Mouse (Mus musculus) hindbrain, embryonic 14.5 days (tissue): ENCODE results near the gene Nr1d1. TPM values are rescaled to one million over a fixed set of nuclear protein-coding genes. Genes with fewer than 3 reads are reported as not detected.

Experiments
- ATAC-seq: fragments of 200-750 bp; cut with Nextera tagmentation; 2 replicates; pipeline ENCODE4 v1.8.0; 2017; ENCODE audit warnings: moderate number of reproducible peaks, mild to moderate bottlenecking, moderate TSS enrichment, moderate library complexity; ENCODE audit not compliant: low FRiP score
- DNase-seq: peaks from one replicate; pipeline ENCODE4 v3.0.0-alpha.2; 2015; ENCODE audit warnings: low spot score
- H3K27ac ChIP-seq: fragments of 300-500 bp; sonication (generic); 2 replicates; pipeline ENCODE4 v1.5.1; 2014; ENCODE audit warnings: mild to moderate bottlenecking, moderate library complexity
- H3K27me3 ChIP-seq: fragments of 300-500 bp; sonication (generic); 2 replicates; pipeline ENCODE4 v1.6.1; 2014; ENCODE audit warnings: mild to moderate bottlenecking, low read length, mixed read lengths; ENCODE audit not compliant: control insufficient read depth, insufficient read depth
- H3K36me3 ChIP-seq: fragments of 300-500 bp; sonication (generic); replicated peaks from 2 replicates; pipeline ENCODE4 v1.6.1; 2014; ENCODE audit not compliant: control insufficient read depth, insufficient read depth
- H3K4me1 ChIP-seq: fragments of 300-500 bp; sonication (generic); replicated peaks from 2 replicates; pipeline ENCODE4 v1.6.1; 2014; ENCODE audit warnings: antibody characterized with exemption, low read length, mixed read lengths; ENCODE audit not compliant: control insufficient read depth, insufficient read depth
- H3K4me2 ChIP-seq: fragments of 300-500 bp; sonication (generic); replicated peaks from 2 replicates; pipeline ENCODE4 v1.6.1; 2014; ENCODE audit warnings: mild to moderate bottlenecking, moderate library complexity
- H3K4me3 ChIP-seq: fragments of 300-500 bp; sonication (generic); replicated peaks from 2 replicates; pipeline ENCODE4 v1.5.1; 2014; ENCODE audit warnings: mild to moderate bottlenecking, low read length
- H3K9ac ChIP-seq: fragments of 300-500 bp; sonication (generic); 2 replicates; pipeline ENCODE4 v1.6.1; 2014
- H3K9me3 ChIP-seq: fragments of 300-500 bp; sonication (generic); 2 replicates; pipeline ENCODE4 v1.6.1; 2016; ENCODE audit warnings: low read length; ENCODE audit not compliant: control insufficient read depth
- WGBS: fragments of 180-500 bp; shearing (Covaris S2); extraction: QIAGEN DNeasy Blood & Tissue Kit; methylation state at CpG from one replicate; pipeline ENCODE4 v1.1.7; 2014; 5-methylcytosine and 5-hydroxymethylcytosine counted together
- polyA plus RNA-seq: library from polyadenylated mRNA; unstranded; fragments of >200 nt; fragmentation: Nextera tagmentation; extraction: Ambion mirVana; gene quantifications from 2 replicates; pipeline ENCODE4 v1.2.1, GENCODE M21; 2014

The Nr1d1 gene
- polyA plus RNA-seq = 3.4 and 4.1 TPM in 2 replicates

GRCm38 (mm10) chr11:98774582-98775347 is at the start of gene Nr1d1:
Nr1d1 (minus strand) TSS chr11:98775333.
- Histone ChIP-seq H3K9ac (peak within 1 kb of the TSS; percentile 41), H3K4me3 (peak within 1 kb of the TSS; percentile 39), H3K9me3 (no peaks in the 10 kb centered on the region), H3K4me1 (peaks cover 36% of the 10 kb centered on the region), H3K36me3 (peaks cover 16% of the 10 kb centered on the region), H3K27me3 (no peaks in the 10 kb centered on the region), H3K27ac (peak within 1 kb of the TSS; percentile 63), H3K4me2 (peak within 1 kb of the TSS; percentile 88)
- DNase-seq (no peak), ATAC-seq (0 out of 2 replicates have a peak, but pooled peaks have one; percentile 10)
- WGBS = 2% methylated on average over 22 of the region's 22 CpGs

GRCm38 (mm10) chr11:98820968-98821367 is 45.8 kb upstream of the Nr1d1 start:
- no peak for ATAC-seq
- Histone ChIP-seq H3K4me1 (no peaks in the 10 kb centered on the region), H3K36me3 (peaks cover 97% of the 10 kb centered on the region)

DNA sequence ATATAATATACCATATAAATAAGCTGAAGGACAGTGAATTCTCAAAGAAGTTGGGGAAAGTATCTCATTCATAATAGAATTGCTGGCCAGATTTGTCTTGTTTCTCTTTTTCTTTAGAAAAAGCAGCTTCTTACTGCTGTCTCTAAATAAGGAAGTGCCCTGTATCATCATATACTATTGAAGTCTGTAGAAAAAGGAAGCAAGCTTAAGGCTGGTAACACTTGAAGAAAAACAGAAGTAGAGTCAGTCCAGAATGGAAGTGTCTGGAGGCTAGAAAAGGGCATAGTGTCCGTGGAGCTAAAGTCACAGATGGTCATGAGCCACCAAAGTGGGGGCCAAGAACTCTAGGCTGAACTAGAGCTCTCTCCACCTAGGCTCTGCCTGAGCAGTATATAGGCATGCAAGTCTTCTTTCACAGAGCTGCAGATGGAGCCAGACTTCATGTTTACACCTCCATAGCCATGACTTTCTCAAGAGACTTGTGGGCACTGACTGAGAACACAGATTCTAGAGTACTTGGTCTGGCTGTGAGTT is 41.6 kb upstream of the Nr1d1 start:
- no peak overlapping the region for H3K4me3 ChIP-seq
- H3K27ac ChIP-seq = no peak overlapping the region
- DNase-seq (no peak), ATAC-seq (no peak)
- H3K36me3 ChIP-seq = peaks cover 91% of the 10 kb centered on the region
- peaks cover 3% of the 10 kb centered on the region; the same call in 1 of the 2 replicates for H3K4me1 ChIP-seq
- WGBS = 90% methylated on average over 1 of the region's 1 CpGs
- H3K9ac ChIP-seq = no peak overlapping the region
- no peaks in the 10 kb centered on the region for H3K9me3 ChIP-seq
- no peaks in the 10 kb centered on the region for H3K27me3 ChIP-seq
- no peak overlapping the region for H3K4me2 ChIP-seq

More at GRCm38 (mm10) chr11:98820968-98821367, 45.8 kb upstream of the Nr1d1 start:
- Histone ChIP-seq H3K27ac (no peak overlapping the region), H3K9me3 (no peaks in the 10 kb centered on the region), H3K9ac (no peak overlapping the region), H3K27me3 (no peaks in the 10 kb centered on the region), H3K4me3 (no peak overlapping the region), H3K4me2 (no peak overlapping the region)
- no peak for DNase-seq
- WGBS = 93% methylated on average over 5 of the region's 5 CpGs

- Histone ChIP-seq H3K27me3 (no peaks in the 10 kb centered on the region), H3K4me3 (peak overlapping the region; percentile 78), H3K27ac (peak overlapping the region; percentile 95), H3K4me1 (peaks cover 25% of the 10 kb centered on the region), H3K9ac (peak overlapping the region; percentile 82), H3K9me3 (no peaks in the 10 kb centered on the region), H3K4me2 (peak overlapping the region; percentile 89), H3K36me3 (peaks cover 75% of the 10 kb centered on the region)
- ATAC-seq (no peak), DNase-seq (no peak)
- 83% methylated on average over 7 of the region's 7 CpGs for WGBS
Observed at GRCm38 (mm10) chr11:98810686-98811085, 35.6 kb upstream of the Nr1d1 start.

GRCm38 (mm10) chr11:98809457-98810290 is 34.5 kb upstream of the Nr1d1 start:
- ATAC-seq (peak; percentile 98), DNase-seq (peak; percentile 99)
- Histone ChIP-seq H3K4me1 (peaks cover 25% of the 10 kb centered on the region), H3K27me3 (no peaks in the 10 kb centered on the region), H3K9me3 (no peaks in the 10 kb centered on the region), H3K36me3 (peaks cover 78% of the 10 kb centered on the region), H3K9ac (peak overlapping the region; percentile 82), H3K4me3 (peak overlapping the region; percentile 78), H3K4me2 (peak overlapping the region; percentile 89), H3K27ac (peak overlapping the region; percentile 95)
- under 1% methylated on average over 71 of the region's 84 CpGs for WGBS

- H3K36me3 ChIP-seq = peaks cover 80% of the 10 kb centered on the region
- H3K27me3 ChIP-seq = no peaks in the 10 kb centered on the region
Observed at GRCm38 (mm10) chr11:98808417-98808816, 33.3 kb upstream of the Nr1d1 start.

GRCm38 (mm10) chr11:98804605-98805004 is 29.5 kb upstream of the Nr1d1 start, which contains the start of gene Casc3:
Casc3 (plus strand) TSS chr11:98804905.
- H3K9ac ChIP-seq = no peak within 1 kb of the TSS
- peaks cover 91% of the 10 kb centered on the region for H3K36me3 ChIP-seq
- no peak within 1 kb of the TSS for H3K4me2 ChIP-seq
- H3K27me3 ChIP-seq = no peaks in the 10 kb centered on the region
- WGBS = 93% methylated on average over 5 of the region's 5 CpGs
- no peaks in the 10 kb centered on the region for H3K9me3 ChIP-seq
- H3K27ac ChIP-seq = no peak within 1 kb of the TSS
- DNase-seq = no peak
- H3K4me3 ChIP-seq = no peak within 1 kb of the TSS
- peaks cover 8% of the 10 kb centered on the region; the same call in 1 of the 2 replicates for H3K4me1 ChIP-seq
- no peak for ATAC-seq

More at GRCm38 (mm10) chr11:98808417-98808816, 33.3 kb upstream of the Nr1d1 start:
- Histone ChIP-seq H3K4me3 (no peak overlapping the region), H3K9me3 (no peaks in the 10 kb centered on the region), H3K4me2 (peak overlapping the region; percentile 54), H3K4me1 (peaks cover 25% of the 10 kb centered on the region), H3K9ac (peak overlapping the region; percentile 59; the same call in 1 of the 2 replicates), H3K27ac (peak overlapping the region; percentile 95)
- DNase-seq (no peak), ATAC-seq (no peak)
- WGBS = 75% methylated on average over 2 of the region's 2 CpGs

DNA sequence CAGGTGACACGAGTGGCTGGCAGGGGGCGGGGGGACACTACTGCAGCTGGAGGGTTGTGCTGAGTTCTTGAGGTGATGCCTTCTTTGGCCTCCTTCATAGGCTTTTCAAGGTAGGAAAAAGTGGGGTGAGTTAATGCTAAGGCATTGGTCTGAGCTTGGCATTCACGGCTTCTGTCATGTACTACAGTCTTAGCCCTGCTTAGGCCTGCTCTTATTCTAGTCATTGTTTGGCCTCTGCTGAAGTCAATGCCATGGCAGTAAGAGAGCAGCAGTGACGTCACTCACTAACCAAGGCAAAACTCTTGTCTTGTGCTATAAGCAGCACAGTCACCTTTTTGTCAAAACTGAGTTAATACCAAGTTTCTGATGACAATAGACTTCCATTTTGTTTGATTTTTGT is 22.8 kb upstream of the Nr1d1 start:
- H3K27ac ChIP-seq = 0 out of 2 replicates have a peak overlapping the region, but pooled peaks have one; percentile 22
- no peaks in the 10 kb centered on the region for H3K27me3 ChIP-seq
- H3K9ac ChIP-seq = peak overlapping the region; percentile 97
- peaks cover 44% of the 10 kb centered on the region for H3K36me3 ChIP-seq
- DNase-seq = no peak
- no peak for ATAC-seq
- peak overlapping the region; percentile 93 for H3K4me2 ChIP-seq
- no peaks in the 10 kb centered on the region for H3K9me3 ChIP-seq
- H3K4me1 ChIP-seq = peaks cover 33% of the 10 kb centered on the region
- peak overlapping the region; percentile 92 for H3K4me3 ChIP-seq
- 42% methylated on average over 4 of the region's 4 CpGs for WGBS
